Mouse (Mus musculus): ENCODE results near the gene Mxi1. TPM values are rescaled to one million over a fixed set of nuclear protein-coding genes. Genes with fewer than 3 reads are reported as not detected.
"Not testable (repeated sequence)": the region's sequence is repeated elsewhere in the genome, so short reads cannot be mapped to it uniquely, and the experiment has no call there.

Gene Mxi1
- polyA plus RNA-seq, 1 experiment from 2014 or later = 34.3 TPM

GRCm38 (mm10) chr19:53391787-53392186 is 81.5 kb downstream of the Mxi1 start:
- Histone ChIP-seq H3K36me3 (ENCODE audit: control insufficient read depth, insufficient read depth, low read length) (peaks cover 9% of the 10 kb centered on the region), H3K27me3 (replicated peaks; ENCODE audit: control insufficient read depth, insufficient read depth, low read length) (no peaks in the 10 kb centered on the region), H3K4me1 (replicated peaks; ENCODE audit: control insufficient read depth, insufficient read depth, low read length) (peaks cover 24% of the 10 kb centered on the region), H3K27ac (ENCODE audit: low read depth, low read length) (peak overlapping the region; percentile 86; the same call in 1 of the 2 replicates), H3K4me3 (ENCODE audit: low read depth, low read length) (peak overlapping the region; percentile 99), H3K4me2 (peak overlapping the region; percentile 85), H3K9me3 (ENCODE audit: control insufficient read depth, low read length) (no peaks in the 10 kb centered on the region), H3K9ac (ENCODE audit: low read depth, low read length) (peak overlapping the region; percentile 83)
- DNase-seq (ENCODE audit: low spot score) = no peak
- ATAC-seq (replicated peaks; ENCODE audit: low FRiP score) = no peak
- WGBS = 85% methylated on average over 5 of the region's 5 CpGs

GRCm38 (mm10) chr19:53392781-53393343 is 82.5 kb downstream of the Mxi1 start:
- ATAC-seq (replicated peaks; ENCODE audit: low FRiP score) = no peak
- Histone ChIP-seq H3K27me3 (replicated peaks; ENCODE audit: control insufficient read depth, insufficient read depth, low read length) (no peaks in the 10 kb centered on the region), H3K4me3 (ENCODE audit: low read depth, low read length) (no peak overlapping the region), H3K27ac (ENCODE audit: low read depth, low read length) (no peak overlapping the region), H3K9ac (ENCODE audit: low read depth, low read length) (no peak overlapping the region), H3K4me2 (no peak overlapping the region), H3K36me3 (ENCODE audit: control insufficient read depth, insufficient read depth, low read length) (peaks cover 3% of the 10 kb centered on the region), H3K9me3 (ENCODE audit: control insufficient read depth, low read length) (no peaks in the 10 kb centered on the region), H3K4me1 (replicated peaks; ENCODE audit: control insufficient read depth, insufficient read depth, low read length) (peaks cover 18% of the 10 kb centered on the region; the same call in 1 of the 2 replicates)
- WGBS = 76% methylated on average over 8 of the region's 8 CpGs
- no peak for DNase-seq (ENCODE audit: low spot score)

- H3K4me3 ChIP-seq (ENCODE audit: low read depth, low read length) = no peak overlapping the region
- no peak for DNase-seq (ENCODE audit: low spot score)
- H3K9me3 ChIP-seq (ENCODE audit: control insufficient read depth, low read length) = no peaks in the 10 kb centered on the region
- ATAC-seq (replicated peaks; ENCODE audit: low FRiP score) = no peak
- no peaks in the 10 kb centered on the region for H3K27me3 ChIP-seq (replicated peaks; ENCODE audit: control insufficient read depth, insufficient read depth, low read length)
- H3K36me3 ChIP-seq (ENCODE audit: control insufficient read depth, insufficient read depth, low read length) = peaks cover 2% of the 10 kb centered on the region; the same call in 1 of the 2 replicates
- no peak overlapping the region for H3K4me2 ChIP-seq
- H3K27ac ChIP-seq (ENCODE audit: low read depth, low read length) = no peak overlapping the region
- peaks cover 13% of the 10 kb centered on the region; the same call in 1 of the 2 replicates for H3K4me1 ChIP-seq (replicated peaks; ENCODE audit: control insufficient read depth, insufficient read depth, low read length)
- no peak overlapping the region for H3K9ac ChIP-seq (ENCODE audit: low read depth, low read length)
Observed at GRCm38 (mm10) chr19:53393646-53394045, 83.3 kb downstream of the Mxi1 start.

- WGBS = 15% methylated on average over 7 of the region's 7 CpGs
Observed at GRCm38 (mm10) chr19:53394552-53394951, 84.2 kb downstream of the Mxi1 start.

GRCm38 (mm10) chr19:53394956-53395355 is 84.6 kb downstream of the Mxi1 start:
- not testable (repeated sequence) for H3K27ac ChIP-seq (ENCODE audit: low read depth, low read length); ATAC-seq (replicated peaks; ENCODE audit: low FRiP score); DNase-seq (ENCODE audit: low spot score); H3K4me2 ChIP-seq; H3K27me3 ChIP-seq (replicated peaks; ENCODE audit: control insufficient read depth, insufficient read depth, low read length); H3K9me3 ChIP-seq (ENCODE audit: control insufficient read depth, low read length); H3K4me1 ChIP-seq (replicated peaks; ENCODE audit: control insufficient read depth, insufficient read depth, low read length); H3K4me3 ChIP-seq (ENCODE audit: low read depth, low read length); H3K9ac ChIP-seq (ENCODE audit: low read depth, low read length); H3K36me3 ChIP-seq (ENCODE audit: control insufficient read depth, insufficient read depth, low read length)
- WGBS = 71% methylated on average over 3 of the region's 3 CpGs

More at GRCm38 (mm10) chr19:53394552-53394951, 84.2 kb downstream of the Mxi1 start:
- Histone ChIP-seq H3K9ac (ENCODE audit: low read depth, low read length) (no peak overlapping the region), H3K4me3 (ENCODE audit: low read depth, low read length) (no peak overlapping the region), H3K4me2 (no peak overlapping the region), H3K27me3 (replicated peaks; ENCODE audit: control insufficient read depth, insufficient read depth, low read length) (no peaks in the 10 kb centered on the region), H3K4me1 (replicated peaks; ENCODE audit: control insufficient read depth, insufficient read depth, low read length) (peaks cover 9% of the 10 kb centered on the region; the same call in 1 of the 2 replicates), H3K9me3 (ENCODE audit: control insufficient read depth, low read length) (no peaks in the 10 kb centered on the region), H3K27ac (ENCODE audit: low read depth, low read length) (no peak overlapping the region), H3K36me3 (ENCODE audit: control insufficient read depth, insufficient read depth, low read length) (no peaks in the 10 kb centered on the region)
- DNase-seq (ENCODE audit: low spot score) (no peak), ATAC-seq (replicated peaks; ENCODE audit: low FRiP score) (no peak)

- not testable (repeated sequence) for H3K4me2 ChIP-seq; H3K4me3 ChIP-seq (ENCODE audit: low read depth, low read length); H3K9ac ChIP-seq (ENCODE audit: low read depth, low read length); H3K4me1 ChIP-seq (replicated peaks; ENCODE audit: control insufficient read depth, insufficient read depth, low read length); ATAC-seq (replicated peaks; ENCODE audit: low FRiP score); DNase-seq (ENCODE audit: low spot score); H3K9me3 ChIP-seq (ENCODE audit: control insufficient read depth, low read length); H3K27ac ChIP-seq (ENCODE audit: low read depth, low read length); H3K27me3 ChIP-seq (replicated peaks; ENCODE audit: control insufficient read depth, insufficient read depth, low read length); H3K36me3 ChIP-seq (ENCODE audit: control insufficient read depth, insufficient read depth, low read length)
- 60% methylated on average over 5 of the region's 5 CpGs for WGBS
Observed at GRCm38 (mm10) chr19:53395805-53396204, 85.5 kb downstream of the Mxi1 start.

- ATAC-seq (replicated peaks; ENCODE audit: low FRiP score) (no peak), DNase-seq (ENCODE audit: low spot score) (no peak)
- WGBS = 80% methylated on average over 12 of the region's 12 CpGs
- no peaks in the 10 kb centered on the region for H3K9me3 ChIP-seq (ENCODE audit: control insufficient read depth, low read length)
- no peak overlapping the region for H3K4me2 ChIP-seq
- no peak overlapping the region for H3K27ac ChIP-seq (ENCODE audit: low read depth, low read length)
- peaks cover 5% of the 10 kb centered on the region; the same call in 1 of the 2 replicates for H3K4me1 ChIP-seq (replicated peaks; ENCODE audit: control insufficient read depth, insufficient read depth, low read length)
- no peak overlapping the region for H3K4me3 ChIP-seq (ENCODE audit: low read depth, low read length)
- no peaks in the 10 kb centered on the region for H3K27me3 ChIP-seq (replicated peaks; ENCODE audit: control insufficient read depth, insufficient read depth, low read length)
- H3K36me3 ChIP-seq (ENCODE audit: control insufficient read depth, insufficient read depth, low read length) = no peaks in the 10 kb centered on the region
- H3K9ac ChIP-seq (ENCODE audit: low read depth, low read length) = no peak overlapping the region
Observed at GRCm38 (mm10) chr19:53397451-53398233, 87.3 kb downstream of the Mxi1 start.

- H3K27ac ChIP-seq (ENCODE audit: low read depth, low read length) = no peak overlapping the region
- peaks cover 5% of the 10 kb centered on the region; the same call in 1 of the 2 replicates for H3K4me1 ChIP-seq (replicated peaks; ENCODE audit: control insufficient read depth, insufficient read depth, low read length)
- no peak overlapping the region for H3K4me3 ChIP-seq (ENCODE audit: low read depth, low read length)
- H3K9me3 ChIP-seq (ENCODE audit: control insufficient read depth, low read length) = no peaks in the 10 kb centered on the region
- no peaks in the 10 kb centered on the region for H3K36me3 ChIP-seq (ENCODE audit: control insufficient read depth, insufficient read depth, low read length)
- DNase-seq (ENCODE audit: low spot score) (no peak), ATAC-seq (replicated peaks; ENCODE audit: low FRiP score) (no peak)
- H3K4me2 ChIP-seq = no peak overlapping the region
- 61% methylated on average over 4 of the region's 4 CpGs for WGBS
- H3K27me3 ChIP-seq (replicated peaks; ENCODE audit: control insufficient read depth, insufficient read depth, low read length) = no peaks in the 10 kb centered on the region
- no peak overlapping the region for H3K9ac ChIP-seq (ENCODE audit: low read depth, low read length)
Observed at GRCm38 (mm10) chr19:53399213-53399612, 88.9 kb downstream of the Mxi1 start.
